Mouse (Mus musculus) heart, adult 2 months (tissue): ENCODE data around the gene Ctsz.

Experiments
- CTCF ChIP-seq: fragments of 200-600 bp; IDR thresholded peaks from 2 replicates; pipeline ENCODE4 v1.8.1; 2022; ENCODE audit warnings: antibody characterized with exemption, mild to moderate bottlenecking, moderate library complexity
- EP300 ChIP-seq: fragments of 200-500 bp; IDR thresholded peaks from 2 replicates; pipeline ENCODE4 v1.6.1; 2011; ENCODE audit warnings: low read depth, low read length, control low read depth; ENCODE audit not compliant: insufficient read depth
- POLR2A ChIP-seq: fragments of 200-500 bp; IDR thresholded peaks from 2 replicates; pipeline ENCODE4 v1.6.1; 2011; ENCODE audit warnings: mild to moderate bottlenecking, low read depth, low read length, control low read depth; ENCODE audit not compliant: insufficient read depth

DNA sequence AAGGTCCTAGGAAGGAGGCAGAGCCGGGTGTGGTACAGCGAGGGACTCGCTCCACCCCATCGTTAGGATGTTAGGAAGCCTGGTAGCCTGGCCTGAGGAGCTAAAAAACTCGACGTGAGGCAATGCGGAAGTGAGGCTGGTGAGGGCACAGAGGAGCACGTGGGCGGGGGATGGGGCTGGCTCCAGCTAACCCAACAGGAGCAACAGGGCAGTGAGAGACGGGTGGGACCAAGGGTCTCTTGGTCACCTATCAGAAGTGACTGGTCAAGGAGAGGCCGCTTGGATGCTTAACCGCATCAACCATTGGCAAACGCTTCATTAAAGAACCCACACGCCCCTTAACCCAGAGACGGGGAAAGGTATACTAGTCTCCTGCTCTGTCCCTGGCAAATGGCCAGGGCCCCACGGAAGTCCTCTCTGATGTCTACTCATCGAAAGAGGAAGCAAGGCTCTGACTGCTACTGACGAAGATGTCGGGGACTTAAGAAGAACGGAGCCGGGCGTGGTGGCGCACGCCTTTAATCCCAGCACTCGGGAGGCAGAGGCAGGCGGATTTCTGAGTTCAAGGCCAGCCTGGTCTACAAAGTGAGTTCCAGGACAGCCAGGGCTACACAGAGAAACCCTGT lies 2.6 kb downstream of the Ctsz start:
- TF ChIP-seq CTCF (no peak), EP300 (no peak), POLR2A (no peak)
